Mouse (Mus musculus): ENCODE results near the gene Glp2r. TPM values are rescaled to one million over a fixed set of nuclear protein-coding genes. Genes with fewer than 3 reads are reported as not detected.

The Glp2r gene
- polyA plus RNA-seq, 1 experiment from 2014 or later = 0.21 TPM

DNA sequence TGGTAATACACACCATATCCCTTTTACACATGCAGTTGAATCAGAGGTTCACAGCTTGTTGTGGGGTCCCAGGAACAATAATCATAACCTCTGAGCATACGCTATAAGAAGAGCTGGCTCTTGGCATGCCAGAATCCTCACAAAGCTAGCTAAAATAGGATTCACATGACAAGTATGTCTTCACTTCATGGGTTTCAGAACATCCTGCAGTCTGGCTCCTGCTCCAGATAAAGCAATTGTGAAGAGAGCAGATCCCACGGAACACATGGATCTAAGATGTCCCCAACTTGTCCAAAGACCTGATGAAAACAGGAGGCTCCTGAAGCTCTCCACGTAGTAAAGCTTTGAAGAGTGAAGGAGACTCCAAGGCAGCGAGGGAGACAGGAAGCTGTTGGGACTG, 55.6 kb downstream of the Glp2r start:
- Histone ChIP-seq H3K27me3 (ENCODE audit: control insufficient read depth, insufficient read depth, low read depth, low read length) (no peaks in the 10 kb centered on the region), H3K4me2 (ENCODE audit: low read depth, low read length) (no peak overlapping the region), H3K9me3 (ENCODE audit: control insufficient read depth, low read length) (no peaks in the 10 kb centered on the region), H3K4me1 (replicated peaks; ENCODE audit: control insufficient read depth, insufficient read depth, low read length) (no peaks in the 10 kb centered on the region), H3K4me3 (ENCODE audit: low read length) (no peak overlapping the region), H3K27ac (ENCODE audit: low read length) (no peak overlapping the region), H3K9ac (ENCODE audit: low read length) (no peak overlapping the region), H3K36me3 (ENCODE audit: control insufficient read depth, insufficient read depth, low read length) (no peaks in the 10 kb centered on the region)
- 81% methylated on average over 4 of the region's 4 CpGs for WGBS
- ATAC-seq (ENCODE audit: low read depth) = no peak

- WGBS = 58% methylated on average over 4 of the region's 4 CpGs
- ATAC-seq (ENCODE audit: low read depth) = no peak
- H3K27me3 ChIP-seq (ENCODE audit: control insufficient read depth, insufficient read depth, low read depth, low read length) = no peaks in the 10 kb centered on the region
These were observed 58.0 kb downstream of the Glp2r start for GRCm38 (mm10) chr11:67712976-67713375.

DNA sequence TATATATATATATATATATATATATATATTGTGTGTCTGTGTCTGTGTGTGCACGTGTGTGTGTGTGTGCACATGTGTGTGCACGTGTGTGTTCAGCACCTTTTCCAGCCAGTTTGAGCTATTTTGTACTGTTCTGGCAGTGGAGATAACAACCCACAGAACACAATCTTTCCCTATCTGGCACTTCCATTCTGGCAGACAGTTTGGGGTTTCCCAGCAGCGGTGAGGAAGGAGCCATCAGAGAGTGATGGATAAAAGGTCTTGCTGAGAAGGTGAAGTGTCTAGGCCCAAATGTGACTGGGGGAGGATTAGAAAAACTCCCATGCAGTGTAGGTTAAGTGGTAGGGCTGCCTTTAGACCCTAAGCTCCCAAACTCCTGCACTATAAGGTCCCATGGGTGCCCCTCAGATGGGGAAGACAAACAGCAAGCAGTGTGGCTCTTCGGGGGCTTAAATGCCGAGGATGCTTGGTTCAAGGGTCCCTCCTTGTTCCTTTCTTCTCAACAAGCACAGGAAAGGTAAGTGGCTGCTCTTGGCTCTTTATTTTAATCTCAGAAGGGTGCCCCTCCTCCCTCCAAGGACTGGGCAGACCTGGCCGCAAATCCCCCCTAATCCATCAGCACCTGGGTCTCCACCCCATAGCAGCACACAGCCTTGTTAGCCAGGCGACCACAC, 76.1 kb downstream of the Glp2r start, which contains the start of gene Rcvrn:
TSS of gene Rcvrn (plus strand) at position 624 of the 674 bp plus-strand sequence.
- Histone ChIP-seq H3K4me1 (replicated peaks; ENCODE audit: control insufficient read depth, insufficient read depth, low read length) (no peaks in the 10 kb centered on the region), H3K9me3 (ENCODE audit: control insufficient read depth, low read length) (no peaks in the 10 kb centered on the region), H3K9ac (ENCODE audit: low read length) (no peak within 1 kb of the TSS), H3K4me2 (ENCODE audit: low read depth, low read length) (no peak within 1 kb of the TSS), H3K4me3 (ENCODE audit: low read length) (no peak within 1 kb of the TSS), H3K27ac (ENCODE audit: low read length) (no peak within 1 kb of the TSS), H3K27me3 (ENCODE audit: control insufficient read depth, insufficient read depth, low read depth, low read length) (no peaks in the 10 kb centered on the region), H3K36me3 (ENCODE audit: control insufficient read depth, insufficient read depth, low read length) (no peaks in the 10 kb centered on the region)
- 56% methylated on average over 7 of the region's 7 CpGs for WGBS
- no peak for ATAC-seq (ENCODE audit: low read depth)

More at GRCm38 (mm10) chr11:67712976-67713375, 58.0 kb downstream of the Glp2r start:
- Histone ChIP-seq H3K4me1 (replicated peaks; ENCODE audit: control insufficient read depth, insufficient read depth, low read length) (no peaks in the 10 kb centered on the region), H3K9ac (ENCODE audit: low read length) (no peak overlapping the region), H3K9me3 (ENCODE audit: control insufficient read depth, low read length) (no peaks in the 10 kb centered on the region), H3K36me3 (ENCODE audit: control insufficient read depth, insufficient read depth, low read length) (no peaks in the 10 kb centered on the region), H3K4me2 (ENCODE audit: low read depth, low read length) (no peak overlapping the region), H3K4me3 (ENCODE audit: low read length) (no peak overlapping the region), H3K27ac (ENCODE audit: low read length) (no peak overlapping the region)

DNA sequence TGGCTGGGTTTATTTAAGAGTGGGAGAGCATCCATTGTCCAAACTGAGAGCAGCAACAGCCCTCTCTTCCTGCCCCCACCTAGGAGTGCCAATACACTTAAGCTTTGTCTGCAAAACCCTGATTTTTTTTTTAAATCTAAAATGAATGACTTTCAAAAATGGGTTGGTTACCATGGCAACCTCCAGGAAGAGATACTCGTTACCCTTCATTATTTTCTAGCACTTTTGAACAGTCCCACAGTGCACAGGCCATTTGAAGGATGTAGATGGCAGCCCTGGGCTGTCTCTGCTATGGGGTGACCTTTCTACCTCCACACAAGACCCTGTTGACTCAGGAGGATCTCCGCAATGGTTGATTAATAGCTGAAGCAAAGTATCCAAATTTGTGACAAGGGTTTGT, 84.8 kb downstream of the Glp2r start:
- Histone ChIP-seq H3K4me2 (ENCODE audit: low read depth, low read length) (no peak overlapping the region), H3K9ac (ENCODE audit: low read length) (no peak overlapping the region), H3K4me1 (replicated peaks; ENCODE audit: control insufficient read depth, insufficient read depth, low read length) (no peaks in the 10 kb centered on the region), H3K36me3 (ENCODE audit: control insufficient read depth, insufficient read depth, low read length) (no peaks in the 10 kb centered on the region), H3K9me3 (ENCODE audit: control insufficient read depth, low read length) (no peaks in the 10 kb centered on the region), H3K27ac (ENCODE audit: low read length) (no peak overlapping the region), H3K27me3 (ENCODE audit: control insufficient read depth, insufficient read depth, low read depth, low read length) (no peaks in the 10 kb centered on the region), H3K4me3 (ENCODE audit: low read length) (no peak overlapping the region)
- ATAC-seq (ENCODE audit: low read depth) = no peak
- WGBS = 65% methylated on average over 2 of the region's 2 CpGs

DNA sequence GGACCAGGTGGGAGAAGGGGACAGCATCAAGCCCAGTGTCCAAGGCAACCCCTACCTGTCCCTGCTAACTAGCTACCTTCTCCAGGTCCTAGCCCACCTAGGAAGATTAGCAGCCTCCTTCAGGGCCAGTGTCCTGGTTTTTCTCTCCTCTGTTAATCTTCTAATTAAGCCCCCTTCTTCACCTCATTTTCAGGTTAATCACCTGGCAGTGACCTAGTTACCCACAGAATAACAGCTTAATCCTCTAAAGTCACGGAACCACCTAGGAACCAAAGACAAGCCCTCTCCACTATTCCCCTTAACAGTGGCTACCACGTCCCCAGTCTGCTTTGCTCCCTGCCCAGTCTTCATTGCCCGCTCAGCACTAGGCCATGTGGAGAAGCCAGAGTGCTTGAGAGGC, 89.1 kb downstream of the Glp2r start:
- Histone ChIP-seq H3K9me3 (ENCODE audit: control insufficient read depth, low read length) (no peaks in the 10 kb centered on the region), H3K4me3 (ENCODE audit: low read length) (no peak overlapping the region), H3K4me2 (ENCODE audit: low read depth, low read length) (no peak overlapping the region), H3K4me1 (replicated peaks; ENCODE audit: control insufficient read depth, insufficient read depth, low read length) (no peaks in the 10 kb centered on the region), H3K27me3 (ENCODE audit: control insufficient read depth, insufficient read depth, low read depth, low read length) (no peaks in the 10 kb centered on the region), H3K27ac (ENCODE audit: low read length) (no peak overlapping the region), H3K36me3 (ENCODE audit: control insufficient read depth, insufficient read depth, low read length) (no peaks in the 10 kb centered on the region), H3K9ac (ENCODE audit: low read length) (no peak overlapping the region)
- WGBS = 79% methylated on average over 3 of the region's 3 CpGs
- no peak for ATAC-seq (ENCODE audit: low read depth)

GRCm38 (mm10) chr11:67679930-67680329, 91.0 kb downstream of the Glp2r start:
- no peaks in the 10 kb centered on the region for H3K4me1 ChIP-seq (replicated peaks; ENCODE audit: control insufficient read depth, insufficient read depth, low read length)
- no peak for ATAC-seq (ENCODE audit: low read depth)
- H3K27me3 ChIP-seq (ENCODE audit: control insufficient read depth, insufficient read depth, low read depth, low read length) = no peaks in the 10 kb centered on the region
- H3K9me3 ChIP-seq (ENCODE audit: control insufficient read depth, low read length) = no peaks in the 10 kb centered on the region
- no peak overlapping the region for H3K4me3 ChIP-seq (ENCODE audit: low read length)
- H3K9ac ChIP-seq (ENCODE audit: low read length) = no peak overlapping the region
- no peak overlapping the region for H3K4me2 ChIP-seq (ENCODE audit: low read depth, low read length)
- 80% methylated on average over 2 of the region's 2 CpGs for WGBS
- no peak overlapping the region for H3K27ac ChIP-seq (ENCODE audit: low read length)
- no peaks in the 10 kb centered on the region for H3K36me3 ChIP-seq (ENCODE audit: control insufficient read depth, insufficient read depth, low read length)

- H3K4me1 ChIP-seq (replicated peaks; ENCODE audit: control insufficient read depth, insufficient read depth, low read length) = no peaks in the 10 kb centered on the region
- ATAC-seq (ENCODE audit: low read depth) = no peak
- H3K4me3 ChIP-seq (ENCODE audit: low read length) = no peak overlapping the region
- H3K9me3 ChIP-seq (ENCODE audit: control insufficient read depth, low read length) = no peaks in the 10 kb centered on the region
- no peaks in the 10 kb centered on the region for H3K27me3 ChIP-seq (ENCODE audit: control insufficient read depth, insufficient read depth, low read depth, low read length)
- 47% methylated on average over 5 of the region's 5 CpGs for WGBS
- H3K9ac ChIP-seq (ENCODE audit: low read length) = no peak overlapping the region
- H3K36me3 ChIP-seq (ENCODE audit: control insufficient read depth, insufficient read depth, low read length) = no peaks in the 10 kb centered on the region
- H3K27ac ChIP-seq (ENCODE audit: low read length) = no peak overlapping the region
- H3K4me2 ChIP-seq (ENCODE audit: low read depth, low read length) = no peak overlapping the region
These were observed 91.7 kb downstream of the Glp2r start for GRCm38 (mm10) chr11:67679300-67679699.

DNA sequence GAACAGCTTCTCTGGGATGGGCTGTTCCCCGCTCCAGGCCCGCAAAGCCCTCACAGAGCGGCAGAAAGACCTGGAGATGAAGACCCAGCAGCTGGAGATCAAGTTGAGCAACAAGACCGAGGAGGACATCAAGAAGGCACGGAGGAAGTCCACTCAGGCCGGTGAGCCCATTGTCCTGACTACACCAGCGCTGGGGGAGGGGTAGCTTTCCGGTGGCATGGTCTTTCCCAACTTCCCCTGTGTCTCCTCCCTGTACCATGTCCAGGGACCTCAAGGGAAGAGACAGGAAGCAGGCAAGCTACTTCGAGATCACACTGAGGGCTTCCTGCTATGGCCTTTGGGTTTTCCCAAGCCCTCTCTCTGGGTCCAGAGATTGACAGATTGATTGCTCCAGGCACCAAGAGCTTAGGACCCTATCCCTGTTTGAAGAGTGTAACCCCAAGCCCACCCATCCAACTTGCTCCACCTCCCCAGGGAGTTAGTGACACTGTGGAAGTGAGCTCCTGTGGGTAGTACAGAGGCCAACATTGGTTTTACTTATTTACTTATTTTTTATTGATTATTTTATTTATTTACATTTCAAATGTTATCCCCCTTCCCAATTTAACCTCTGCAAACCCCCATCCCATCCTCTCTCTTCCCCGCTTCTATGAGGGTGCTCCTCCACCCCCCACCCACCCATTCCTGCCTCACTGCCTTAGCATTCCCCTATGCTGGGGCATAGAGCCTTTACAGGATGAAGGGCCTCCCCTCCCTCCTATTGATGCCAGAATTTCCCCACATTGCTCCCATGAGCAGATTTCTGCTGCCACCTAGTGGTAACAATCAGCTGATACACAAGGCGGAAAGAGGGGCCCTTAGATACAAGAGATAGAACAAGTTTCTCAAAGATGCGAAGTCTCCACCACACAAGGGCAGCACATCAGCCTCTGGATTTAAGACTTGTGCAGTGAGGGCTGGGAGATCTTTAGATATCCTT, 95.1 kb downstream of the Glp2r start:
- H3K9me3 ChIP-seq (ENCODE audit: control insufficient read depth, low read length) = no peaks in the 10 kb centered on the region
- H3K36me3 ChIP-seq (ENCODE audit: control insufficient read depth, insufficient read depth, low read length) = no peaks in the 10 kb centered on the region
- no peak overlapping the region for H3K4me2 ChIP-seq (ENCODE audit: low read depth, low read length)
- peak overlapping the region; percentile 41; the same call in 1 of the 2 replicates for H3K9ac ChIP-seq (ENCODE audit: low read length)
- WGBS = 57% methylated on average over 12 of the region's 12 CpGs
- peak; percentile 81 for ATAC-seq (ENCODE audit: low read depth)
- no peaks in the 10 kb centered on the region for H3K27me3 ChIP-seq (ENCODE audit: control insufficient read depth, insufficient read depth, low read depth, low read length)
- no peak overlapping the region for H3K27ac ChIP-seq (ENCODE audit: low read length)
- H3K4me1 ChIP-seq (replicated peaks; ENCODE audit: control insufficient read depth, insufficient read depth, low read length) = no peaks in the 10 kb centered on the region
- no peak overlapping the region for H3K4me3 ChIP-seq (ENCODE audit: low read length)

GRCm38 (mm10) chr11:67672140-67672539, 98.8 kb downstream of the Glp2r start:
- Histone ChIP-seq H3K4me2 (ENCODE audit: low read depth, low read length) (no peak overlapping the region), H3K4me1 (replicated peaks; ENCODE audit: control insufficient read depth, insufficient read depth, low read length) (peaks cover 9% of the 10 kb centered on the region), H3K9ac (ENCODE audit: low read length) (no peak overlapping the region), H3K4me3 (ENCODE audit: low read length) (no peak overlapping the region), H3K27ac (ENCODE audit: low read length) (no peak overlapping the region), H3K27me3 (ENCODE audit: control insufficient read depth, insufficient read depth, low read depth, low read length) (no peaks in the 10 kb centered on the region), H3K9me3 (ENCODE audit: control insufficient read depth, low read length) (no peaks in the 10 kb centered on the region), H3K36me3 (ENCODE audit: control insufficient read depth, insufficient read depth, low read length) (no peaks in the 10 kb centered on the region)
- ATAC-seq (ENCODE audit: low read depth) = no peak
- 59% methylated on average over 5 of the region's 5 CpGs for WGBS

All from lung, embryonic 16.5 days (tissue).